Mouse (Mus musculus) limb, embryonic 14.5 days (tissue): ENCODE data around the gene Fam222a. TPM values are rescaled to one million over a fixed set of nuclear protein-coding genes. Genes with fewer than 3 reads are reported as not detected.

ENCODE experiments used
- ATAC-seq: fragments of 200-750 bp; cut with Nextera tagmentation; 2 replicates; pipeline ENCODE4 v1.8.0; 2017; ENCODE audit warnings: low read depth, moderate number of reproducible peaks, moderate TSS enrichment; ENCODE audit not compliant: low FRiP score
- DNase-seq: peaks from one replicate; pipeline ENCODE4 v3.0.0-alpha.2; 2015; ENCODE audit warnings: low spot score
- H3K27ac ChIP-seq: fragments of 300-500 bp; sonication (generic); replicated peaks from 2 replicates; pipeline ENCODE4 v1.5.1; 2014; ENCODE audit warnings: low read depth, mild to moderate bottlenecking, low read length, moderate library complexity, mixed read lengths
- H3K27me3 ChIP-seq: fragments of 300-500 bp; sonication (generic); 2 replicates; pipeline ENCODE4 v1.6.1; 2014; ENCODE audit warnings: low read length, mixed read lengths; ENCODE audit not compliant: control insufficient read depth, insufficient read depth
- H3K36me3 ChIP-seq: fragments of 300-500 bp; sonication (generic); 2 replicates; pipeline ENCODE4 v1.6.1; 2014; ENCODE audit warnings: mild to moderate bottlenecking, low read length, moderate library complexity, mixed read lengths; ENCODE audit not compliant: control insufficient read depth, insufficient read depth
- H3K4me1 ChIP-seq: fragments of 300-500 bp; sonication (generic); 2 replicates; pipeline ENCODE4 v1.6.1; 2014; ENCODE audit warnings: antibody characterized with exemption, low read length, mixed read lengths; ENCODE audit not compliant: control insufficient read depth, insufficient read depth
- H3K4me2 ChIP-seq: fragments of 300-500 bp; sonication (generic); replicated peaks from 2 replicates; pipeline ENCODE4 v1.6.1; 2014; ENCODE audit warnings: low read depth, mild to moderate bottlenecking, low read length, moderate library complexity; ENCODE audit not compliant: severe bottlenecking
- H3K4me3 ChIP-seq: fragments of 300-500 bp; sonication (generic); replicated peaks from 2 replicates; pipeline ENCODE4 v1.5.1; 2014; ENCODE audit warnings: low read length
- H3K9ac ChIP-seq: fragments of 300-500 bp; sonication (generic); 2 replicates; pipeline ENCODE4 v1.6.1; 2014; ENCODE audit warnings: mild to moderate bottlenecking, low read depth, low read length, moderate library complexity; ENCODE audit not compliant: severe bottlenecking
- H3K9me3 ChIP-seq: fragments of 300-500 bp; sonication (generic); 2 replicates; pipeline ENCODE4 v1.6.1; 2016; ENCODE audit warnings: low read length; ENCODE audit not compliant: control insufficient read depth
- POLR2A ChIP-seq: fragments of 200-500 bp; IDR thresholded peaks from 2 replicates; pipeline ENCODE4 v1.8.0; 2012; ENCODE audit warnings: inconsistent platforms, mild to moderate bottlenecking, moderate library complexity, borderline replicate concordance; ENCODE audit not compliant: insufficient read depth, insufficient read length; ENCODE audit errors: extremely low read depth
- WGBS: fragments of 180-500 bp; shearing (Covaris S2); extraction: QIAGEN DNeasy Blood & Tissue Kit; methylation state at CpG from one replicate; pipeline ENCODE4 v1.1.7; 2014; 5-methylcytosine and 5-hydroxymethylcytosine counted together
- polyA plus RNA-seq, 2 experiments: library from polyadenylated mRNA; depleted of rRNA in 1 of 2; stranded (reverse) in 1 of 2; unstranded in 1 of 2; fragments of >200 nt; fragmentation: Nextera tagmentation in 1 of 2; extraction: Ambion mirVana in 1 of 2; gene quantifications; 2 replicates each; pipeline versions ENCODE4 v1.2.1 to v1.2.3; 2012 to 2014

Gene Fam222a
- polyA plus RNA-seq, 2 experiments = 1.1 to 1.5 TPM

- Histone ChIP-seq H3K36me3 (no peaks in the 10 kb centered on the region), H3K4me2 (no peak overlapping the region), H3K9ac (no peak overlapping the region), H3K9me3 (no peaks in the 10 kb centered on the region), H3K4me3 (no peak overlapping the region), H3K27me3 (no peaks in the 10 kb centered on the region), H3K27ac (peak overlapping the region; percentile 3; the same call in 1 of the 2 replicates), H3K4me1 (peaks cover 15% of the 10 kb centered on the region)
- WGBS = 34% methylated on average over 20 of the region's 20 CpGs
- DNase-seq = peak; percentile 70
- TF ChIP-seq POLR2A = no peak
- ATAC-seq = peak; percentile 69; the same call in 1 of the 2 replicates
Observed at GRCm38 (mm10) chr5:114557765-114558731, 9.8 kb upstream of the Fam222a start.

- Histone ChIP-seq H3K36me3 (no peaks in the 10 kb centered on the region), H3K4me1 (peaks cover 19% of the 10 kb centered on the region), H3K9ac (no peak overlapping the region), H3K27me3 (no peaks in the 10 kb centered on the region), H3K9me3 (no peaks in the 10 kb centered on the region), H3K4me3 (no peak overlapping the region), H3K27ac (no peak overlapping the region), H3K4me2 (peak overlapping the region; percentile 1; the same call in 1 of the 2 replicates)
- TF ChIP-seq POLR2A = no peak
- no peak; the same call in 1 of the 2 replicates for ATAC-seq
- 23% methylated on average over 4 of the region's 9 CpGs for WGBS
- no peak for DNase-seq
Observed at GRCm38 (mm10) chr5:114560533-114560936, 7.3 kb upstream of the Fam222a start.

DNA sequence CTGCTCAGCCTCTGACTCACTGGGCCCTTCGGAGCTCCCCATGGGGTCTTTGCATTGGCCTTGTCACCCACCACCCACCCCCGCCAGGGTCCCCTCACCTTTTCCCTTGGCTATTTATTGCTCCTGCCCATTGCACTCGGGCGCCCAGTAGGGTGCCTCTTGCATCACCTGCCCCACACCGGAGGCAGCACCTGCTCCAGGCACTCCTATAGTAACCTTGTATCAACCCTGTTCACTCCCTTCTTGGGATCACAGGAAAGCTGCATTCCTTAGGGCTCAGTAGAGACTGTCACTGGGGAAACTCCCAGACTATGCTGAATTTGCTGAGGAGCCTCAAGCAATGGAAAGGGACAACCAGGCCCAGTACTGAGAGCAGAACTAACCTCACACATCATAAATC is 6.9 kb upstream of the Fam222a start:
- DNase-seq = no peak
- 46% methylated on average over 5 of the region's 5 CpGs for WGBS
- no peaks in the 10 kb centered on the region for H3K9me3 ChIP-seq
- no peak overlapping the region for H3K4me3 ChIP-seq
- H3K36me3 ChIP-seq = no peaks in the 10 kb centered on the region
- H3K27me3 ChIP-seq = no peaks in the 10 kb centered on the region
- ATAC-seq = no peak
- no peak overlapping the region for H3K9ac ChIP-seq
- H3K4me2 ChIP-seq = peak overlapping the region; percentile 1; the same call in 1 of the 2 replicates
- H3K4me1 ChIP-seq = peaks cover 20% of the 10 kb centered on the region
- TF ChIP-seq POLR2A = no peak
- no peak overlapping the region for H3K27ac ChIP-seq

- no peak for DNase-seq
- 91% methylated on average over 7 of the region's 7 CpGs for WGBS
- Histone ChIP-seq H3K27ac (no peak overlapping the region), H3K27me3 (peaks cover 5% of the 10 kb centered on the region), H3K4me3 (no peak overlapping the region), H3K4me1 (peaks cover 20% of the 10 kb centered on the region), H3K4me2 (no peak overlapping the region), H3K9me3 (no peaks in the 10 kb centered on the region), H3K9ac (no peak overlapping the region), H3K36me3 (no peaks in the 10 kb centered on the region)
- ATAC-seq = no peak
- TF ChIP-seq POLR2A = no peak
Observed at GRCm38 (mm10) chr5:114563994-114564393, 3.8 kb upstream of the Fam222a start.

DNA sequence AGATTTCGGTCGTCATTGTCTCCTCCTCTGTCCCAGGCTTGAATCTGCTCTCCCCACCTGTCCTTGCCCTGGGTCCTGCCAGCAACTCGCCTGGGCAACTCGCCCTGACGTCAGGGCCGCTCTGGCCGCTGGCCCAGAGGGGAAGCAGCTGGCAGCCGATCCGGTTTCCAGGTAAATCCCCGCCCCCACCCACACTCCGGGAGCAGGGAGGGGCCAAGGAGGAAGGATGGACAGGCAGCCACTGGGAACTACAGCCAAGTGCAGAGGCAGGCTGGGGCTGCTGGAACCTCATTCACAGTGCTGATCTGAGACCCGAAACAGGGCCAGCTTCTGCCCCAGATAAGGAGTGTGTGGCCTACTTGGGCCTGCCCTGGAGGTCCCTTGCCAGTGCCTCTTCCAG is 2.5 kb upstream of the Fam222a start:
- Histone ChIP-seq H3K9ac (no peak overlapping the region), H3K4me2 (no peak overlapping the region; the same call in 1 of the 2 replicates), H3K27me3 (peaks cover 9% of the 10 kb centered on the region), H3K9me3 (no peaks in the 10 kb centered on the region), H3K27ac (no peak overlapping the region), H3K36me3 (no peaks in the 10 kb centered on the region), H3K4me1 (peaks cover 30% of the 10 kb centered on the region), H3K4me3 (no peak overlapping the region)
- DNase-seq = no peak
- no peak for ATAC-seq
- TF ChIP-seq POLR2A = no peak
- 5% methylated on average over 12 of the region's 12 CpGs for WGBS
